Mouse (Mus musculus): ENCODE data around the gene Plekhh1. TPM values are rescaled to one million over a fixed set of nuclear protein-coding genes. Genes with fewer than 3 reads are reported as not detected.
A peak's percentile ranks its signal among the peaks of the same experiment; 100 is the strongest.

Plekhh1 gene
- polyA plus RNA-seq, 1 experiment from 2014 or later: 5.8 TPM

GRCm38 (mm10) chr12:79066431-79066830, 37.5 kb downstream of the Plekhh1 start:
- no peak overlapping the region for H3K4me3 ChIP-seq (replicated peaks; ENCODE audit: low read depth, low read length)
- H3K4me1 ChIP-seq (replicated peaks; ENCODE audit: insufficient read depth, low read length): no peaks in the 10 kb centered on the region
- H3K27me3 ChIP-seq (ENCODE audit: insufficient read depth, low read length): no peaks in the 10 kb centered on the region
- H3K9me3 ChIP-seq (replicated peaks; ENCODE audit: low read length): no peaks in the 10 kb centered on the region
- H3K4me2 ChIP-seq (ENCODE audit: low read length): no peak overlapping the region
- TF ChIP-seq CTCF (IDR thresholded peaks at IDR 0.05; ENCODE audit: low read depth): no peak
- no peaks in the 10 kb centered on the region for H3K36me3 ChIP-seq (ENCODE audit: insufficient read depth, low read length)
- H3K27ac ChIP-seq: no peak overlapping the region
- no peak for ATAC-seq (replicated peaks; ENCODE audit: low FRiP score, low read depth)
- 76% methylated on average over 9 of the region's 9 CpGs for WGBS
- no peak for DNase-seq (ENCODE audit: low spot score)
- H3K9ac ChIP-seq (ENCODE audit: low read depth, low read length): no peak overlapping the region

- 71% methylated on average over 5 of the region's 5 CpGs for WGBS
- DNase-seq (ENCODE audit: low spot score) (no peak), ATAC-seq (replicated peaks; ENCODE audit: low FRiP score, low read depth) (0 out of 2 replicates have a peak, but pooled peaks have one; percentile 19)
- Histone ChIP-seq H3K36me3 (ENCODE audit: insufficient read depth, low read length) (0 out of 2 replicates have a peak, but pooled peaks cover 4% of the 10 kb centered on the region), H3K4me2 (ENCODE audit: low read length) (no peak overlapping the region), H3K27me3 (ENCODE audit: insufficient read depth, low read length) (no peaks in the 10 kb centered on the region), H3K4me3 (replicated peaks; ENCODE audit: low read depth, low read length) (no peak overlapping the region), H3K9me3 (replicated peaks; ENCODE audit: low read length) (no peaks in the 10 kb centered on the region), H3K4me1 (replicated peaks; ENCODE audit: insufficient read depth, low read length) (no peaks in the 10 kb centered on the region), H3K27ac (peak overlapping the region; percentile 66; the same call in 1 of the 2 replicates), H3K9ac (ENCODE audit: low read depth, low read length) (no peak overlapping the region)
- no peak for TF ChIP-seq CTCF (IDR thresholded peaks at IDR 0.05; ENCODE audit: low read depth)
Observed at GRCm38 (mm10) chr12:79067526-79067925, 38.6 kb downstream of the Plekhh1 start.

DNA sequence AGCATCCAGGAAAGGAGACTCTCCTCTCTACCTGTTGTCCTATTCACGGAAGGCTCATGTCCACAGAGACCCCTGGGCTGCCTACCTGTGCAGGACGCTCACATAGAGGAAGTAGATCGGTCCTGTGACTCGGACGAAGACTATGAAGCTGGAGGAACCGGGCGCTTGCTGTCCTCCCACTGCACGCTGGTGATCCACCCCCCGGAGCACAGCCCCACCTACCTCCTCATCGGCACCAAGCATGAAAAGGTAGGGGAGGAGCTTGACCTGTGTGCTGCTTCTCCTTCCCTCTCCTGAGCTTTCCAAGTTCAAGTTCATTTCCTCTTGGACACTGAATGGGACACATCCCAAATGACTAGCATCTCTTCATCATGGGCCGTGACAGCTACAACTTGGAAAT, 39.3 kb downstream of the Plekhh1 start:
- no peak overlapping the region for H3K9ac ChIP-seq (ENCODE audit: low read depth, low read length)
- peak; percentile 55 for ATAC-seq (replicated peaks; ENCODE audit: low FRiP score, low read depth)
- no peak for TF ChIP-seq CTCF (IDR thresholded peaks at IDR 0.05; ENCODE audit: low read depth)
- no peak overlapping the region for H3K4me2 ChIP-seq (ENCODE audit: low read length)
- H3K4me1 ChIP-seq (replicated peaks; ENCODE audit: insufficient read depth, low read length): no peaks in the 10 kb centered on the region
- no peaks in the 10 kb centered on the region for H3K9me3 ChIP-seq (replicated peaks; ENCODE audit: low read length)
- 0 out of 2 replicates have a peak, but pooled peaks cover 9% of the 10 kb centered on the region for H3K36me3 ChIP-seq (ENCODE audit: insufficient read depth, low read length)
- H3K27me3 ChIP-seq (ENCODE audit: insufficient read depth, low read length): no peaks in the 10 kb centered on the region
- no peak for DNase-seq (ENCODE audit: low spot score)
- 87% methylated on average over 11 of the region's 11 CpGs for WGBS
- H3K4me3 ChIP-seq (replicated peaks; ENCODE audit: low read depth, low read length): no peak overlapping the region
- H3K27ac ChIP-seq: peak overlapping the region; percentile 66; the same call in 1 of the 2 replicates

- ATAC-seq (replicated peaks; ENCODE audit: low FRiP score, low read depth): peak; percentile 66
- Histone ChIP-seq H3K9ac (ENCODE audit: low read depth, low read length) (no peak overlapping the region), H3K36me3 (ENCODE audit: insufficient read depth, low read length) (0 out of 2 replicates have a peak, but pooled peaks cover 9% of the 10 kb centered on the region), H3K27me3 (ENCODE audit: insufficient read depth, low read length) (no peaks in the 10 kb centered on the region), H3K9me3 (replicated peaks; ENCODE audit: low read length) (no peaks in the 10 kb centered on the region), H3K27ac (peak overlapping the region; percentile 79; the same call in 1 of the 2 replicates), H3K4me3 (replicated peaks; ENCODE audit: low read depth, low read length) (no peak overlapping the region), H3K4me1 (replicated peaks; ENCODE audit: insufficient read depth, low read length) (no peaks in the 10 kb centered on the region), H3K4me2 (ENCODE audit: low read length) (no peak overlapping the region)
- 70% methylated on average over 6 of the region's 6 CpGs for WGBS
- no peak for TF ChIP-seq CTCF (IDR thresholded peaks at IDR 0.05; ENCODE audit: low read depth)
- DNase-seq (ENCODE audit: low spot score): peak; percentile 18
Observed at GRCm38 (mm10) chr12:79069187-79069608, 40.2 kb downstream of the Plekhh1 start.

- no peaks in the 10 kb centered on the region for H3K4me1 ChIP-seq (replicated peaks; ENCODE audit: insufficient read depth, low read length)
- H3K36me3 ChIP-seq (ENCODE audit: insufficient read depth, low read length): 0 out of 2 replicates have a peak, but pooled peaks cover 9% of the 10 kb centered on the region
- no peak overlapping the region for H3K4me2 ChIP-seq (ENCODE audit: low read length)
- ATAC-seq (replicated peaks; ENCODE audit: low FRiP score, low read depth) (no peak), DNase-seq (ENCODE audit: low spot score) (no peak)
- H3K9ac ChIP-seq (ENCODE audit: low read depth, low read length): no peak overlapping the region
- H3K27ac ChIP-seq: peak overlapping the region; percentile 79
- no peak for TF ChIP-seq CTCF (IDR thresholded peaks at IDR 0.05; ENCODE audit: low read depth)
- 67% methylated on average over 6 of the region's 6 CpGs for WGBS
- H3K27me3 ChIP-seq (ENCODE audit: insufficient read depth, low read length): no peaks in the 10 kb centered on the region
- H3K4me3 ChIP-seq (replicated peaks; ENCODE audit: low read depth, low read length): no peak overlapping the region
- H3K9me3 ChIP-seq (replicated peaks; ENCODE audit: low read length): no peaks in the 10 kb centered on the region
Observed at GRCm38 (mm10) chr12:79069916-79070315, 41.0 kb downstream of the Plekhh1 start.

GRCm38 (mm10) chr12:79070736-79071333, 41.9 kb downstream of the Plekhh1 start:
- ATAC-seq (replicated peaks; ENCODE audit: low FRiP score, low read depth): no peak
- WGBS: 76% methylated on average over 9 of the region's 9 CpGs

More at GRCm38 (mm10) chr12:79070736-79071333, 41.9 kb downstream of the Plekhh1 start:
- Histone ChIP-seq H3K27ac (no peak overlapping the region), H3K4me3 (replicated peaks; ENCODE audit: low read depth, low read length) (no peak overlapping the region), H3K36me3 (ENCODE audit: insufficient read depth, low read length) (peaks cover 15% of the 10 kb centered on the region; the same call in 1 of the 2 replicates), H3K4me2 (ENCODE audit: low read length) (no peak overlapping the region), H3K27me3 (ENCODE audit: insufficient read depth, low read length) (no peaks in the 10 kb centered on the region), H3K9ac (ENCODE audit: low read depth, low read length) (no peak overlapping the region), H3K4me1 (replicated peaks; ENCODE audit: insufficient read depth, low read length) (no peaks in the 10 kb centered on the region), H3K9me3 (replicated peaks; ENCODE audit: low read length) (no peaks in the 10 kb centered on the region)
- TF ChIP-seq CTCF (IDR thresholded peaks at IDR 0.05; ENCODE audit: low read depth): no peak
- DNase-seq (ENCODE audit: low spot score): no peak
